Mouse (Mus musculus): ENCODE data around the gene Smim10l1. TPM values are rescaled to one million over a fixed set of nuclear protein-coding genes. Genes with fewer than 3 reads are reported as not detected.

Smim10l1 gene
- 118 and 131 TPM in 2 replicates for polyA plus RNA-seq (2016; fragmentation: Nextera tagmentation; extraction: Ambion mirVana)

DNA sequence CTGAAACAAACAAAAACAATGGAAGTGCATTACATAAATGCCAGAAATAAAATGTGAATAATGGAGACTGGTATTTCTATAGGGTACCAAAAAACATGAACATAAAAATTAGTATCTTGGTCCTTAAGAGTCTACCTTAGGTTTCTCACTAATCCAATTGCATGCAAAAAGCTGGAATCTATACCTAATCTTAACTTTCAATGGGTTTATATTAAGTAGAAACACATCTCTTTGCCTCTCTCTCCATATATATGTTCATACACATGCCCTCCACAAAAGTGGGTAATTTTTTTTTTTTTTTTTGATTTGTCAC lies at the start of gene Smim10l1:
TSS of gene Smim10l1 (plus strand) at position 301 of the 313 bp plus-strand sequence.
- ATAC-seq (ENCODE audit: low FRiP score), result no peak
- H3K27me3 ChIP-seq, result no peaks in the 10 kb centered on the region
- H3K9ac ChIP-seq, result peak within 1 kb of the TSS; percentile 97
- peak within 1 kb of the TSS; percentile 57 for H3K4me2 ChIP-seq (replicated peaks)
- H3K4me1 ChIP-seq, result peaks cover 2% of the 10 kb centered on the region; the same call in 1 of the 2 replicates
- H3K36me3 ChIP-seq, result peaks cover 3% of the 10 kb centered on the region; the same call in 1 of the 2 replicates
- peak within 1 kb of the TSS; percentile 87 for H3K4me3 ChIP-seq
- H3K27ac ChIP-seq, result peak within 1 kb of the TSS; percentile 99
- H3K9me3 ChIP-seq (replicated peaks), result no peaks in the 10 kb centered on the region

DNA sequence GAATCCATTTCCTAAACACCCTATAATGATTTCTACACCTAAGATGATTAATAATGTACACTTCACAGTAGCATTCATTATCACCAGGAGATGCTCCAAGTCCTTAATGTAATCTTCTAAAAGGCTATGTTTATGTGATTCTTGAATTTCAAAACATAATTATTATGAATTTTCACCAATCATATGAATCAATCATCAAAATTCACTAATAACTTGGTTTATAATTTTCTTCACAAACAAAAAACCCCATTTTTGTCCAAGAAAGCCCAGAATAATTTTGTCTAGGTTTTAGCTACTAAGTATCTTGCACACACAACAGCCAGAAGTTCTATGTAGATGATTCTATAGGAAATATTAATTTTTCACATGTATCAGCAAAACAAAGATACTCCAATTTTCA lies 49.0 kb upstream of the Smim10l1 start, which contains the start of gene Tas2r140:
TSS of gene Tas2r140 (minus strand) at position 101 of the 400 bp plus-strand sequence.
- no peak within 1 kb of the TSS for H3K4me3 ChIP-seq
- no peaks in the 10 kb centered on the region for H3K27me3 ChIP-seq
- H3K4me2 ChIP-seq (replicated peaks), result no peak within 1 kb of the TSS
- no peak within 1 kb of the TSS for H3K27ac ChIP-seq
- no peak for ATAC-seq (ENCODE audit: low FRiP score)
- H3K36me3 ChIP-seq, result no peaks in the 10 kb centered on the region
- H3K4me1 ChIP-seq, result no peaks in the 10 kb centered on the region
- H3K9me3 ChIP-seq (replicated peaks), result no peaks in the 10 kb centered on the region
- H3K9ac ChIP-seq, result no peak within 1 kb of the TSS

DNA sequence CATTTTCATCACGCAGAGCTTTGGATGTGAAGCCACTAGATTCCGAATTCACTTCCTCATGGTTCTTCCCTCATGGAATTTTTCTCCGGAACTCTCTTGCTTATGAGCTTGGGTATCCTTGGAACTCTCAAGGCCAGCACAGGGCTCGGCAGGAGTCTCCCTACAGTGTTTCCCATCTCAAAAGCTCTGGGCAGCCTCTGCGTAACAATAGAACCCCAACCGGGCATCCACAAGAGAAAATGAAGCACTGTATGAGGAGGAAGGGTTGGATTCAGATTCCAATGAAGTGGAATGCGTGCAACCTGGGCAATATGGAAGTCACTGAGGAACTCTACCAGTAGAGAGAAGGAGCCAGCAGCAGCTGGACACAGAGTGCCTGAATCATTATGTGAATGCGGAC lies 12.5 kb upstream of the Smim10l1 start:
- no peak overlapping the region for H3K27ac ChIP-seq
- ATAC-seq (ENCODE audit: low FRiP score), result no peak
- no peak overlapping the region for H3K4me3 ChIP-seq
- H3K4me2 ChIP-seq (replicated peaks), result no peak overlapping the region
- H3K9me3 ChIP-seq (replicated peaks), result no peaks in the 10 kb centered on the region
- no peaks in the 10 kb centered on the region for H3K36me3 ChIP-seq
- H3K27me3 ChIP-seq, result no peaks in the 10 kb centered on the region
- no peak overlapping the region for H3K9ac ChIP-seq
- H3K4me1 ChIP-seq, result no peaks in the 10 kb centered on the region
- WGBS, result 77% methylated on average over 8 of the region's 8 CpGs

DNA sequence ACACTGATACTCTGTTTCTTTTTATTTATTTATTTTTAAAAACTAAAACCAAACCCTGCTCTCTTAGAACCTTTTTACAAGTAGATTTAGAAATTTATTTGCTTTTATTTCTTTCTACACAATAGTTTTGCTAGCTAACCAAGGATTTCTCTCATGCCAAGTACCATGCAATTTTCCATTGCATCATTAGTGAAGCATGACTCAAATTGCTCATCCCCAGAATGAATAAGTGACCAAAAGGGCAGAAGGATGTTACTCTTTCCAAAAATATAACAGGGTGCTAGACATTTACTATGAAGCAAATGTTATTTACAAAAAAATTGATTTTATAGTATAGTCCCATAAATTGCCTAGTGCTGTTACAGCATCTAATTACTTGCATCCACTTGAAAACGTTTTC lies 2.3 kb upstream of the Smim10l1 start:
- H3K36me3 ChIP-seq, result no peaks in the 10 kb centered on the region
- no peak overlapping the region for H3K4me3 ChIP-seq
- H3K9ac ChIP-seq, result no peak overlapping the region
- H3K27ac ChIP-seq, result no peak overlapping the region
- no peaks in the 10 kb centered on the region for H3K9me3 ChIP-seq (replicated peaks)
- H3K4me1 ChIP-seq, result peaks cover 2% of the 10 kb centered on the region; the same call in 1 of the 2 replicates
- H3K27me3 ChIP-seq, result no peaks in the 10 kb centered on the region
- WGBS, result 65% methylated on average over 1 of the region's 1 CpGs
- ATAC-seq (ENCODE audit: low FRiP score), result no peak
- H3K4me2 ChIP-seq (replicated peaks), result no peak overlapping the region

DNA sequence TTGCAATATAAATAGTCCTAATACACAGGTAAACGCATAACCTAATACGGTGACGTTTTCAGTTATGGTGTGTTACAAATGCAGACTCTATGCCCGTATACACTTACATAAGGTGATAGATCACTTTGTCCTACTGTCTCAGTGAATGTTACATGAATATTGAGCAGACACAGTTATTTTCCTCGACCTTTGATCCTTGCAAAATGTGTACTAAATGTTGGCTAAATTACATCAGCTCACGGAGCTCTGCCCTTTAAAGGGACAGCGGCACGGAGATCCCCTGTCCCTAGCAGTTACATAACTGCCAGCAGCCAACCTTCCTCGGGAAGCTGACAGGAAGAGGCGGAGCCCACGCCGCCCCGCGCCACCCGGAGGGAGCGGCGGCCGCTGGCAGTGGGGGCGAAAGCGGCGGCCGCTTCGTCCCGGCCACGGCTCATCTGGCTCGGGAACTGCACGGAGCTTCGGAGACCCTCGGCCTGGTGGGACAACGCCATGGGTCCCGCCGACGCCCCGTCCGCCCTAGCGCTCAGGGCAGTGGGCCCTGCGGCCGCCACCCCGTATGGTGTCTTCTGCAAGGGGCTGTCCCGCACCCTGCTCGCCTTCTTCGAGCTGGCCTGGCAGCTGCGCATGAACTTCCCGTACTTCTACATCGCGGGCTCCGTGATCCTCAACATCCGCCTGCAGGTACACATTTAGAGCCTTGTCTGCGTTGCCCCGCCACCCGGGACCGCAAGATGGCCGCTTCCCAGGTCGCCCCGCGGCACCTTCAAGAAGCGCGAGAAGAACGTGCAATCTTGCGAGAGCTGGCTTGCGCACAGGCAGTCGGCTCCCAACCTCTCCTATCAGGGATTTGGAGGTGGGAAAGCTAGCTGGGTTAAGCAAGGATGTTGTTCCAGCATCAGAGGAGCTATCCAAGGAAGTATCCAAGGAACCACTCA lies 482 bp downstream of the Smim10l1 start:
- no peaks in the 10 kb centered on the region for H3K27me3 ChIP-seq
- 2% methylated on average over 62 of the region's 62 CpGs for WGBS
- peak overlapping the region; percentile 99 for H3K27ac ChIP-seq
- H3K4me3 ChIP-seq, result peak overlapping the region; percentile 87
- no peaks in the 10 kb centered on the region for H3K9me3 ChIP-seq (replicated peaks)
- peaks cover 2% of the 10 kb centered on the region; the same call in 1 of the 2 replicates for H3K4me1 ChIP-seq
- H3K36me3 ChIP-seq, result peaks cover 8% of the 10 kb centered on the region
- peak overlapping the region; percentile 97 for H3K9ac ChIP-seq
- peak overlapping the region; percentile 57 for H3K4me2 ChIP-seq (replicated peaks)
- ATAC-seq (ENCODE audit: low FRiP score), result peak; percentile 98

Other genes starting within 250 kb of the Smim10l1 start
- not detected in 2 replicates for gene Tas2r116, start 249.5 kb upstream of the Smim10l1 start, polyA plus RNA-seq (2016; fragmentation: Nextera tagmentation; extraction: Ambion mirVana)
- gene Tas2r110, start 236.9 kb upstream of the Smim10l1 start, polyA plus RNA-seq (2016; fragmentation: Nextera tagmentation; extraction: Ambion mirVana), result not detected in 2 replicates
- gene Tas2r113, start 211.9 kb upstream of the Smim10l1 start, polyA plus RNA-seq (2016; fragmentation: Nextera tagmentation; extraction: Ambion mirVana), result not detected in 2 replicates
- not detected in 2 replicates for gene Tas2r125, start 195.3 kb upstream of the Smim10l1 start, polyA plus RNA-seq (2016; fragmentation: Nextera tagmentation; extraction: Ambion mirVana)
- gene Tas2r129, start 153.8 kb upstream of the Smim10l1 start, polyA plus RNA-seq (2016; fragmentation: Nextera tagmentation; extraction: Ambion mirVana), result not detected in 2 replicates
- gene Tas2r131, start 147.0 kb upstream of the Smim10l1 start, polyA plus RNA-seq (2016; fragmentation: Nextera tagmentation; extraction: Ambion mirVana), result not detected in 2 replicates
- not detected in 2 replicates for gene Tas2r109, start 123.9 kb upstream of the Smim10l1 start, polyA plus RNA-seq (2016; fragmentation: Nextera tagmentation; extraction: Ambion mirVana)
- not detected in 2 replicates for gene Tas2r103, start 67.8 kb upstream of the Smim10l1 start, polyA plus RNA-seq (2016; fragmentation: Nextera tagmentation; extraction: Ambion mirVana)
- gene Tas2r140, start 49.1 kb upstream of the Smim10l1 start, polyA plus RNA-seq (2016; fragmentation: Nextera tagmentation; extraction: Ambion mirVana), result not detected in 2 replicates
- gene 5530400C23Rik, start 187.3 kb downstream of the Smim10l1 start, polyA plus RNA-seq (2016; fragmentation: Nextera tagmentation; extraction: Ambion mirVana), result not detected in 2 replicates